Mouse (Mus musculus) liver, embryonic 14.5 days (tissue): ENCODE data around the gene Gm48552.

Experiments
- CTCF ChIP-seq: IDR thresholded peaks from 2 replicates; pipeline ENCODE4 v1.5.1; 2016; ENCODE audit warnings: antibody characterized with exemption, low read depth, control low read depth
- EP300 ChIP-seq: IDR thresholded peaks from 2 replicates; pipeline ENCODE4 v1.6.1; 2016; ENCODE audit warnings: antibody characterized with exemption, low read depth

GRCm38 (mm10) chr10:81392270-81392669 lies 3.5 kb downstream of the Gm48552 start:
- TF ChIP-seq CTCF (no peak), EP300 (no peak)
